Mouse (Mus musculus): ENCODE results near the gene Ttc7b.

Ttc7b gene

GRCm38 (mm10) chr12:100382526-100382925 lies 138.1 kb downstream of the Ttc7b start:
- no peak for ATAC-seq (ENCODE audit: low TSS enrichment)

- peak; percentile 66 for ATAC-seq (ENCODE audit: low TSS enrichment)
Measured at GRCm38 (mm10) chr12:100381941-100382340, 138.7 kb downstream of the Ttc7b start.

GRCm38 (mm10) chr12:100380697-100381291 lies 139.8 kb downstream of the Ttc7b start:
- ATAC-seq (ENCODE audit: low TSS enrichment): peak; percentile 38

DNA sequence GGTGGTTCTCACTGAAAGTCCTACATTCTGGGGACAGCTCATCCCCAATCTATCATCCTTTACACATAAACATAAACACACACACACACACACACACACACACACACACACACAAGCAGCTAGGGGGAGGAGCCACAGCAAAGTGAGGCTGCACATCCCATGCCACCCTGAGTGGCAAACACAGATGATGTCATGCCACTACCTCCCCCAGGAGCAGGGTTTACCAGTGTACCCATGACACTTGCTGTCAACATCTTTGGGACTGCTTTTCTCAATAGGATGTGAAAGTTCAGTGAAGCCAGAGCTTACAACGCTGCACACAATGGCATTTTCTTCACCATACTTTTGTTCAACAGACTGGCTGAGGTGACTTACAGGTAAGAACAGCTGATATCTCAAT lies 140.8 kb downstream of the Ttc7b start:
- no peak for ATAC-seq (ENCODE audit: low TSS enrichment)

DNA sequence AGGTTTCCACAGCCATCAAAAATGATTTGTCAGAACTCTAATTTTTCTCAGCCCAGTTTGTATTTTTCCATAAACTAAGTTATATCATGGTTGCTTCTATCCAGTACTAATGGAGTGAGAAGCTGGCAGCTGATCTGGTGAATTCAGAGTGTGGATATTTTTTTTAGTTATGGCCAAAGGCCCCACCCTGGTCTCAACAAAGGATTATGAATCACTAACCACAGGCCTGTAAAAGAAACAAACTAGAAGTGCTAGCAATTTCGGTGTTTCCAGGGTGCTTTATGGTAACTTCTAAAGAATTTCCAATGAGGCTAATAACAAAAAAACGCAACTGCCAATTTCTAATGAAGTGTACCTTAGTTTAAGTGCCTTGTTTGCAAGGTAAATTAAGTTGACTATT lies 142.4 kb downstream of the Ttc7b start:
- ATAC-seq (ENCODE audit: low TSS enrichment): no peak

DNA sequence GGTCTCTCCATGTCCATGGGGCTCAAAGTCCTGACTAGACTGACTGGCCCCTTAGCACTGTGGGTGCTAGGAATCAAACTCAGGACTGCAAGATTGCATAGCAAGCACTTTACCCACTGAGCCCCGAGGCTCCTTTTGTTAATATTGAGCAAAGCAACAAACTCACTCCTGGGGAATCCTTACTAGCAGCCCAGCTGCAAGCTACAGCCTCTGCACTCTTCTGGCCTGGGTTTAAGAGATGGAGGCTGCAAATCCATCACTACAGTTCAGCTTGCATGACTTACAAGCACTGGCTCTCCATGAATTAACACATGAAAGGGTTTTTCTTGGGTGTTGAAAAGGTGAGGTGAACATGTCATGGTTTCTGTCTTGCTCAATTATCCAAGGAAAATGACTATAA lies 142.8 kb downstream of the Ttc7b start:
- ATAC-seq (ENCODE audit: low TSS enrichment): no peak

DNA sequence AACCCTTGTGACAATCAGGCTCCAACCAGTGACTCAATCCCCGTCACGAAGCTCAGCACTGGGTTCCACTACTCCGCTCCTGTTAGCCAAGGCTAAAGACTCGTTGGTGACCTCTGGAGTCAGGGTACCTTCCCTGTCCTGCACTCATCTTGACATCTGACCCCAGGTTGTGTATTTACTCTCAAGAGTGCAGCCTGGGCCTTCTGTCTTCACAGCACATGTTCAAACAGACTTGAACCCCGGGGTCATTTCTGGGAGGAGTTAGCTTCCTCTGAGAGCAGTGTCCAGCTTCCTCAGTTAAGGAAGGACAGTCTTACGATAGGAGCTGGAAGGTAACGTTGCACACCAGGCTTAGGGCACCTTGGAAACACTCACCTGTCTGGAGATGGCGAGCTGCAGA lies 144.8 kb downstream of the Ttc7b start:
- ATAC-seq (ENCODE audit: low TSS enrichment): no peak

- ATAC-seq (ENCODE audit: low TSS enrichment): peak; percentile 39; the same call in 1 of the 2 replicates
Measured at GRCm38 (mm10) chr12:100372785-100373184, 147.8 kb downstream of the Ttc7b start.

GRCm38 (mm10) chr12:100372015-100372414 lies 148.6 kb downstream of the Ttc7b start:
- peak; percentile 21 for ATAC-seq (ENCODE audit: low TSS enrichment)

DNA sequence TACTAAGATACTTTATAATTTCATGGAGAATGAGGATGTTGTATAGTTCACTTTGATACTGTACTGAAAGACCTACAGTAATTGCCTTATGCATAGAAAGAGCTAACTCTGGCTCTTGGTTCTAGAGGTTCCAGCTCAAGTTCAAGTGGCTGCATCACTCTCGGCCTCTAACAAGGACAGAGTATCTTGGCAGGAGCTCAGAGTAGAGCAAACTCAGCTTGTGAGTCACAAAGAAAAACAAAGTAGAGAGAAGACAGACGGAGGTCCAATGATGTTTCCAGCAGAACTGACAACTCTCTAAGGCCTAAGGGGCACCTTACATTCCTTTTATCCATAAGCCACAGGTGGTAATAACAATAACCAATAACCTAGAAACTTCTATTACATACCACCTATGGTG lies 150.8 kb downstream of the Ttc7b start:
- no peak for ATAC-seq (ENCODE audit: low TSS enrichment)

DNA sequence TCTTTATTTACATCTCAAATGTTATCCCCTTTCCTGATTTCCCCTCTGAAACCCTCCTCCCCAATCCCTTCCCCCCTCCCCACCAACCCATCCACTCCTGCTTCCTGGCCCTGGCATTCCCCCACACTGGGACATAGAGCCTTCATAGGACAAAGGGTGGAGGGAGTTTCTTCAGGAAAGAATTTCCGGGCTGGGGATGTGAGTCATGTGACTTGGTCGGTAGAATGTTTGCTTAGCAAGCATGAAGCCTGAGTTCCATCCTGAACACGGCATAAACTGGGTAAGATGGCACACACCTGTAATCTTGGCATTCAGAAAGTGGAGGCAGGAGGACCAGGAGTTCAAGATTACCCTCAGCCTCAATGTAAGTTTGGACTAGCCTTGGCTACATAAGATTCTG lies 151.4 kb downstream of the Ttc7b start:
- ATAC-seq (ENCODE audit: low TSS enrichment): no peak

GRCm38 (mm10) chr12:100361330-100361729 lies 159.3 kb downstream of the Ttc7b start:
- peak; percentile 75 for ATAC-seq (ENCODE audit: low TSS enrichment)

GRCm38 (mm10) chr12:100358040-100358620 lies 162.5 kb downstream of the Ttc7b start:
- ATAC-seq (ENCODE audit: low TSS enrichment): no peak

DNA sequence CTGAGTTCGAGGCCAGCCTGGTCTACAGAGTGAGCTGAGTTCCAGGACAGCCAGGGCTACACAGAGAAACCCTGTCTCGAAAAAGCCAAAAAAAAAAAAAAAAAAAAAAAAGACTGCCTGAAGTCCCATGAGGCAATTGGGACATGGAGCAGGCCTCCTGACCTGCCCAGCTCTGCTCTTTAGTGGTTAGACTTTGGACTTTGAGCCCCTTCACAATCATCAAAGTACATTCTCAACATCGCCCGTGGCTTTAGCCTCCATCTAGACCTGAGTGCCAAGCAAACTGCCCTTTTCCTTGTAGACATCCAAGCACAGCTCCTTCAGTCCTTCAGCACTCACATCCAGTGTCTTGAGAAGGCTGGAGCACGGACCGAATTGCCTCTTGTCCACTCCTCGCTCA lies 164.2 kb downstream of the Ttc7b start:
- no peak for ATAC-seq (ENCODE audit: low TSS enrichment)

GRCm38 (mm10) chr12:100355565-100355964 lies 165.1 kb downstream of the Ttc7b start:
- no peak for ATAC-seq (ENCODE audit: low TSS enrichment)

GRCm38 (mm10) chr12:100353954-100354353 lies 166.7 kb downstream of the Ttc7b start:
- no peak for ATAC-seq (ENCODE audit: low TSS enrichment)

- peak; percentile 36 for ATAC-seq (ENCODE audit: low TSS enrichment)
Measured at GRCm38 (mm10) chr12:100353075-100353782, 167.4 kb downstream of the Ttc7b start.

DNA sequence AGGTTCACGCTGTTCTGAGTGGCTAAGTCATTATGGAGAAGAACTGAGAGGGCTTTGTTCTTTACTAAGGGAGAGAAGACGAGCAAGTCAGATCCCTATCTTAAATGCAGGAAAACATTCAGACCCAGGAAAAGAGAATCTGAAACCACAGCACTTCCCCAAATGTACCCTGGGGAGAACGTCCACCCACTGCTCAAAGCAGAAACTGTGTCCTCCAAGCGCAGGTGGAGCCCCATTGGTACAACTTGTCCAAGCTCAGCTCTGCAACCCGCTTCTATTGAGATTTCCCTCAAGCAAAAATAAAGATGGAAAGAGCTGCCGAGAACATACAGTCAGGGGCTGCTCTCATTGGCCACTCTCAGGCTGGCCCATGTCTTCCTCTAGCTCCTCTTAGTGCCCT lies 168.5 kb downstream of the Ttc7b start:
- ATAC-seq (ENCODE audit: low TSS enrichment): peak; percentile 60

- no peak for ATAC-seq (ENCODE audit: low TSS enrichment)
Measured at GRCm38 (mm10) chr12:100343554-100343953, 177.1 kb downstream of the Ttc7b start.

GRCm38 (mm10) chr12:100341614-100342013 lies 179.0 kb downstream of the Ttc7b start:
- ATAC-seq (ENCODE audit: low TSS enrichment): 0 out of 2 replicates have a peak, but pooled peaks have one; percentile 3

- ATAC-seq (ENCODE audit: low TSS enrichment): no peak
Measured at GRCm38 (mm10) chr12:100340901-100341460, 179.6 kb downstream of the Ttc7b start.

DNA sequence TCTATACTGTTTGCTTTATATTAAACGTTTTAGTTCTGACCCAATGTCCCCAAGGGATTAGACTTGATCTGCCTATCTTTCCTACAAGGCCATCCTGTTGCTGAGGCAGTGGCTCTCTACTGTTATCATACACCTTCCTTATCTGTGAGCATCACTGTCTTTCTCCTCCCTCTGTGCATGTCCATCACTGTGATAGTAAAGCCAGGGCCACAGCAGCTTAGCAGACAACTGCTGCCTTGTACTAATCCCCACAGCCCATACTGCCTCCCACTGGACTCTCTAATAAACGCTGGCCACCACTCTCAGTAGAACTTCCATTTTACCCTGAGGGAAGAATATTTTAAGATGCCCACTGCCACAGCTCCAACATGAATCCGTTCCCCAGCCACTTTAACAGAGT lies 182.6 kb downstream of the Ttc7b start:
- ATAC-seq (ENCODE audit: low TSS enrichment): peak; percentile 35; the same call in 1 of the 2 replicates

Data from frontal cortex, adult (tissue).